Mouse (Mus musculus) thymus, postnatal 4 days (tissue): ENCODE data around the gene Neu3.
A peak's percentile ranks its signal among the peaks of the same experiment; 100 is the strongest.

Experiments
- DNase-seq: peaks from one replicate; pipeline ENCODE4 v3.0.0; 2021

Gene Neu3

GRCm38 (mm10) chr7:99790816-99791215 lies 37.4 kb downstream of the Neu3 start:
- DNase-seq, result no peak

GRCm38 (mm10) chr7:99788563-99788962 lies 39.7 kb downstream of the Neu3 start:
- no peak for DNase-seq

GRCm38 (mm10) chr7:99787935-99788334 lies 40.3 kb downstream of the Neu3 start:
- DNase-seq, result no peak

GRCm38 (mm10) chr7:99786774-99787173 lies 41.4 kb downstream of the Neu3 start:
- DNase-seq, result no peak

GRCm38 (mm10) chr7:99785553-99785952 lies 42.7 kb downstream of the Neu3 start:
- no peak for DNase-seq

- DNase-seq, result no peak
Measured at GRCm38 (mm10) chr7:99783421-99783820, 44.8 kb downstream of the Neu3 start.

- DNase-seq, result no peak
Measured at GRCm38 (mm10) chr7:99781916-99782315, 46.3 kb downstream of the Neu3 start.

- DNase-seq, result peak; percentile 33
Measured at GRCm38 (mm10) chr7:99781385-99781784, 46.8 kb downstream of the Neu3 start.

GRCm38 (mm10) chr7:99763207-99763606 lies 65.0 kb downstream of the Neu3 start, which contains the start of gene Olfr521:
TSS of gene Olfr521 (plus strand) at chr7:99763507.
- DNase-seq, result no peak
